Mouse (Mus musculus) testis, adult 2 months (tissue): ENCODE data around the gene Zfp318.

Source experiments
- CTCF ChIP-seq: fragments of 200-500 bp; IDR thresholded peaks from 2 replicates; pipeline ENCODE4 v1.5.1; 2012; ENCODE audit warnings: low read depth, mild to moderate bottlenecking, inconsistent platforms, low read length, moderate library complexity; ENCODE audit not compliant: control insufficient read depth, insufficient read depth, insufficient replicate concordance
- POLR2A ChIP-seq: fragments of 200-500 bp; IDR thresholded peaks from 2 replicates; pipeline ENCODE4 v1.6.1; 2012; ENCODE audit warnings: low read depth, mild to moderate bottlenecking, inconsistent platforms, low read length, moderate library complexity; ENCODE audit not compliant: control insufficient read depth

DNA sequence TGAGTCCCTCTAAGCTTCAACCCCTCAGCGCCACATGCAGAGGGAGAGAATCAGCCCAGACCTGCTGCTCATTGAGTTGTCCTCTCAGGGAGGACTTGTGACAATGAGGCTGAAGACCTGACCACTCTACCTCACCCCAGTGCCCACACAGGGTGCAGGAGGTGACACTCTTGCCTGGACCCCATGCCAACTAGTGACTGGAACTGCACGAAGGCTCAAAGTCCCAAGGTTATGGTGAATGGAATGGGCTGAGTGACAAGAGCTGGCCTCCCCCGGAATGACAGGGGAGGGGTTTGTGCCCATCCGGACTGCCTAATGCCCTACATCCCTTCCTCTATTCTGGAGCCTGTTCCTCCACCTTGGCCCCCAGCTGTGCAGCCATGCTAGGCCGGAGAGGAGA, 69.2 kb downstream of the Zfp318 start:
- TF ChIP-seq CTCF = no peak
- no peak for TF ChIP-seq POLR2A
